Mouse (Mus musculus) inflammation-experienced regulatory T-cells (primary cell): ENCODE data around the gene Commd8. TPM values are rescaled to one million over a fixed set of nuclear protein-coding genes. Genes with fewer than 3 reads are reported as not detected.

Source experiments
- polyA plus RNA-seq, 2 experiments: library from polyadenylated mRNA; unstranded; fragments of 100-300 nt; shearing (Covaris generic); gene quantifications; one replicate each; pipeline ENCODE4 v1.2.1; 2017

The Commd8 gene
- 100 to 1,000 TPM; 125 to 226 TPM for polyA plus RNA-seq

GRCm38 (mm10) chr5:72167594-72168284 is at the start of gene Commd8:
Gene Commd8 (minus strand): TSS chr5:72168189.

